Mouse (Mus musculus) liver, embryonic 14.5 days (tissue): ENCODE data around the gene Olfr164. TPM values are rescaled to one million over a fixed set of nuclear protein-coding genes. Genes with fewer than 3 reads are reported as not detected.

Experiments
- ATAC-seq: fragments of 200-750 bp; cut with Nextera tagmentation; 2 replicates; pipeline ENCODE4 v1.8.0; 2017; ENCODE audit warnings: moderate number of reproducible peaks, mild to moderate bottlenecking, moderate library complexity; ENCODE audit not compliant: insufficient read depth
- DNase-seq, 3 experiments: peaks; one replicate each; pipeline ENCODE4 v3.0.0-alpha.2; 2012 to 2013; ENCODE audit warnings: low read depth in 3 of 3, low spot score in 3 of 3
- H3K27ac ChIP-seq: fragments of 300-500 bp; sonication (generic); 2 replicates; pipeline ENCODE4 v1.5.1; 2014; ENCODE audit warnings: moderate library complexity, mild to moderate bottlenecking, control low read depth, inconsistent platforms
- H3K27me3 ChIP-seq: fragments of 300-500 bp; sonication (generic); 2 replicates; pipeline ENCODE4 v1.6.1; 2014; ENCODE audit warnings: mild to moderate bottlenecking, low read length, moderate library complexity; ENCODE audit not compliant: control insufficient read depth, insufficient read depth
- H3K36me3 ChIP-seq: fragments of 300-500 bp; sonication (generic); replicated peaks from 2 replicates; pipeline ENCODE4 v1.6.1; 2014; ENCODE audit warnings: low read depth; ENCODE audit not compliant: control insufficient read depth, insufficient read depth
- H3K4me1 ChIP-seq, 2 experiments: fragments of 200-500 bp in 1 of 2; fragments of 300-500 bp in 1 of 2; sonication (generic) in 1 of 2; replicated peaks; 2 replicates each; pipeline ENCODE4 v1.6.1; 2012 to 2014; ENCODE audit warnings: antibody characterized with exemption in 1 of 2, inconsistent platforms in 1 of 2, low read length in 1 of 2; ENCODE audit not compliant: control insufficient read depth in 2 of 2, insufficient read depth in 2 of 2
- H3K4me2 ChIP-seq: fragments of 300-500 bp; sonication (generic); 2 replicates; pipeline ENCODE4 v1.6.1; 2014; ENCODE audit warnings: low read depth, mild to moderate bottlenecking, control low read depth, moderate library complexity
- H3K4me3 ChIP-seq, 2 experiments: fragments of 200-500 bp in 1 of 2; fragments of 300-500 bp in 1 of 2; sonication (generic) in 1 of 2; 2 replicates each; pipeline ENCODE4 v1.5.1; 2012 to 2014; ENCODE audit warnings: low read depth in 2 of 2, low read length in 2 of 2, mild to moderate bottlenecking in 2 of 2, control low read depth in 1 of 2, inconsistent platforms in 1 of 2, moderate library complexity in 1 of 2; ENCODE audit not compliant: insufficient read depth in 1 of 2
- H3K9ac ChIP-seq: fragments of 300-500 bp; sonication (generic); replicated peaks from 2 replicates; pipeline ENCODE4 v1.6.1; 2014; ENCODE audit warnings: mild to moderate bottlenecking, control low read depth, moderate library complexity
- H3K9me3 ChIP-seq: fragments of 300-500 bp; sonication (generic); 2 replicates; pipeline ENCODE4 v1.6.1; 2016; ENCODE audit warnings: low read length, mixed read lengths; ENCODE audit not compliant: control insufficient read depth
- CTCF ChIP-seq: IDR thresholded peaks from 2 replicates; pipeline ENCODE4 v1.5.1; 2016; ENCODE audit warnings: antibody characterized with exemption, low read depth, control low read depth
- EP300 ChIP-seq: IDR thresholded peaks from 2 replicates; pipeline ENCODE4 v1.6.1; 2016; ENCODE audit warnings: antibody characterized with exemption, low read depth
- WGBS: fragments of 180-500 bp; shearing (Covaris S2); extraction: QIAGEN DNeasy Blood & Tissue Kit; methylation state at CpG from one replicate; pipeline ENCODE4 v1.1.7; 2014; ENCODE audit not compliant: insufficient replicate concordance; 5-methylcytosine and 5-hydroxymethylcytosine counted together
- polyA plus RNA-seq, 2 experiments: library from polyadenylated mRNA; depleted of rRNA in 1 of 2; stranded (reverse) in 1 of 2; unstranded in 1 of 2; fragments of >200 nt; fragmentation: Nextera tagmentation in 1 of 2; extraction: Ambion mirVana in 1 of 2; gene quantifications; 2 replicates each; pipeline versions ENCODE4 v1.2.1 to v1.2.3; 2012 to 2014

The Olfr164 gene
- polyA plus RNA-seq (2012; rRNA removed): not detected in 2 replicates
- polyA plus RNA-seq (2014; fragmentation: Nextera tagmentation; extraction: Ambion mirVana): not detected in 2 replicates

DNA sequence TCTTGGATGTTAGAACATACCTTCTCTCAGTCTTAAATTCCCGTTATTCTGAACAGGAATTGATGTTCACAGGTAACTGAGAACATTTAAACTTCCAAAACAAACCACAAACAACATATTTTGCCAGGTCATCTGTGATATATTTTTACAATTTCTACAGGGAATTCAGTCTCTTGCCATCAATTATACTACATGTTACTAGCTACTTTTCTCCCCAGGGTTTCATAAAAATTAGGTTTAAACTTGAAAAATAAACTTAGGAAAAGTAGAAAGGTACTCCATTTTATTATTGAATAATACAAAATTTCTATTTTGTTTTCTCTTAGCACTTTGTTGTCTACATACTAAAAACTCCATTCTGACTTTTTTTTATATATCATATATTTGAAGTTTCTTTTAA is at the start of gene Olfr164:
Gene Olfr164 (minus strand): TSS at position 101 of the 400 bp plus-strand sequence.
- H3K4me2 ChIP-seq: no peak within 1 kb of the TSS
- 15% methylated on average over 1 of the region's 1 CpGs for WGBS
- TF ChIP-seq EP300: no peak
- TF ChIP-seq CTCF: no peak

DNA sequence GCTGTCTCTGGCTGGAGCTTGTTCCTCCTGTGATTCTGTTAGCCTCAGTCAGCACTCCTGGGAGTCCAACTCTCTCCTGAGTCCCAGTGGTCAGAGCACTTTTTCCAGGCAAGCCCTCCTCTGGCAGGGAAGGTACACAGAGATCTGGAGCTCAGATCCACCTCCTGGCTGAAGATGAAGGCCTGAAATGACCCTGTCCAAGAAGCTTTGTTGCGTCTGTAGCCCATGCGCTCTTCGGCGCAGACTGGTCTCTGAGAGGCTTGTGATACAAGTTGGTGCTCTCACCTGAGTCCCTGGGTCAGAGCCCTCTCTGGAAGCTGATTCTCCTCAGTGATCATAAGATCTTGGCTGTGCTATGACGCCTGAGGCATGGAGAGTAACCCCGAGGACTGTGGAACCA is 35.2 kb upstream of the Olfr164 start:
- WGBS: 72% methylated on average over 6 of the region's 6 CpGs
- no peak overlapping the region for H3K4me3 ChIP-seq
- H3K9me3 ChIP-seq: no peaks in the 10 kb centered on the region
- H3K9ac ChIP-seq: no peak overlapping the region
- H3K27ac ChIP-seq: no peak overlapping the region
- DNase-seq: no peak
- H3K4me1 ChIP-seq: no peaks in the 10 kb centered on the region
- no peaks in the 10 kb centered on the region for H3K36me3 ChIP-seq
- no peak overlapping the region for H3K4me2 ChIP-seq
- no peaks in the 10 kb centered on the region for H3K27me3 ChIP-seq
- TF ChIP-seq CTCF (no peak), EP300 (no peak)
- ATAC-seq: no peak

More for the DNA sequence above, at the start of gene Olfr164:
- no peaks in the 10 kb centered on the region for H3K4me1 ChIP-seq
- no peaks in the 10 kb centered on the region for H3K27me3 ChIP-seq
- DNase-seq (no peak), ATAC-seq (no peak)
- no peaks in the 10 kb centered on the region for H3K9me3 ChIP-seq
- H3K36me3 ChIP-seq: no peaks in the 10 kb centered on the region
- H3K9ac ChIP-seq: no peak within 1 kb of the TSS
- H3K4me3 ChIP-seq: no peak within 1 kb of the TSS
- H3K27ac ChIP-seq: no peak within 1 kb of the TSS

DNA sequence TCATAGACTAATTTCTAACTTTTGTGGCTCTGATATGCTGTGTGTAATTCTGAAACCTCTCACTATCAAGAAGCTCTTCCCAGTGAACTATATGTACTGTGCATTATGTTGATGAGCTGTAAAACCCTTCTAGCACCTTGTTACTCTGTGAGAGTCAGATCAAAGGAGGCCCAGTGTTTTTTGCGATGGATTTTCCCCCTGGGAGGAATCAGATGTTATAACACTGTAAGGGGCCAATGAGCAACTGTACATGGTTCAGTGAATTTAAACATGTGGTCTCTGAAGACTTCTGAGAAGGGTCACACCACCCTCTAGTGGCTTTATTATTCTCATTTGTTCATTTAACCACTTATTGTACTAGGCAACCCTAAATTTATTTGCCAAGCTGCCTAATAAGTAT is 50.6 kb downstream of the Olfr164 start:
- Histone ChIP-seq H3K36me3 (no peaks in the 10 kb centered on the region), H3K9ac (no peak overlapping the region), H3K4me3 (no peak overlapping the region), H3K4me1 (no peaks in the 10 kb centered on the region), H3K27me3 (no peaks in the 10 kb centered on the region), H3K27ac (no peak overlapping the region), H3K9me3 (no peaks in the 10 kb centered on the region), H3K4me2 (no peak overlapping the region)
- TF ChIP-seq EP300 (no peak), CTCF (no peak)
- ATAC-seq (no peak), DNase-seq (no peak)
- 24% methylated on average over 1 of the region's 1 CpGs for WGBS

DNA sequence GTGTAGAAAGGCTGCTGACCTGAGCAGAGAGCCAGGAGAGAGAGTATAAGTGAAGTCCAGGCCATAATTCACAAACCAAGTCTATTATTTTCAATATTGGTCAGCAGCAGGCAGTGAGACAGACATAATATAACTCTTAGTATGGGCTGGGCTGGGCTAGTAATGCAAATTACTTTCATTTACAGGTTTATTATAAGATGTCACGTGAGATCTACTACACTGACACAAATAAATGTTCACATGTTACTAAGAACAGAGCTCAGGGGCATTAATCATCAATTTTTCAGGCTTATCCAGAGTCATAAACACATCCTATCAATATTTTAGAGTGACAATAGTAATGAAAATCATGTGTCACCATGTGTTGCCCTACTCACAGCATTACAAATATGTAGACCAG is 53.1 kb downstream of the Olfr164 start:
- H3K27ac ChIP-seq: no peak overlapping the region
- no peaks in the 10 kb centered on the region for H3K9me3 ChIP-seq
- no peak for ATAC-seq
- H3K4me2 ChIP-seq: no peak overlapping the region
- no peak for TF ChIP-seq EP300
- no peak for TF ChIP-seq CTCF
- H3K9ac ChIP-seq: no peak overlapping the region
- no peak overlapping the region for H3K4me3 ChIP-seq
- H3K27me3 ChIP-seq: no peaks in the 10 kb centered on the region
- 28% methylated on average over 1 of the region's 1 CpGs for WGBS
- no peaks in the 10 kb centered on the region for H3K36me3 ChIP-seq
- no peak for DNase-seq
- H3K4me1 ChIP-seq: no peaks in the 10 kb centered on the region

DNA sequence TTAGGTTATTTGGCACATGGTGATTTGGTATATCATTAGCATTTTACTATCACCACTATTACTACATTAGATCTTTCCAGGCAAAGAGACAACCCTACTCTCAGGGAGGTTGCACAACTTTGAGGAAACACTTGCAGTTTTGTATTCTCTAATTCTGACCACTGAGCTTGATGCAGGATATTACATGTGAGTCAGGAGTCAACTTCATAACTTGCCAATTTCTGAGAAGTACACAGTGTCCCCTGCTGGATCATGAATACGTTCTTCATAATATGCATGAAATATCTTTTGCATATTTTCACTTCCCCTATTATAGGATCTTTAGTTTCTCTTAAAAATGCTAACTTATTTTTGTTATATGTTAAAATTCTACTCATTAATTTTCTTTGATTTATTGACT is 68.0 kb downstream of the Olfr164 start:
- H3K4me2 ChIP-seq: no peak overlapping the region
- no peak overlapping the region for H3K9ac ChIP-seq
- no peak overlapping the region for H3K27ac ChIP-seq
- H3K4me1 ChIP-seq: no peaks in the 10 kb centered on the region
- no peak for ATAC-seq
- no peaks in the 10 kb centered on the region for H3K36me3 ChIP-seq
- H3K27me3 ChIP-seq: no peaks in the 10 kb centered on the region
- no peak for TF ChIP-seq CTCF
- TF ChIP-seq EP300: no peak
- 52% methylated on average over 1 of the region's 1 CpGs for WGBS
- H3K9me3 ChIP-seq: no peaks in the 10 kb centered on the region
- H3K4me3 ChIP-seq: no peak overlapping the region
- DNase-seq: no peak
